9 mouse cellular contexts compared by ENCODE assay signal in the genomic region with DNA sequence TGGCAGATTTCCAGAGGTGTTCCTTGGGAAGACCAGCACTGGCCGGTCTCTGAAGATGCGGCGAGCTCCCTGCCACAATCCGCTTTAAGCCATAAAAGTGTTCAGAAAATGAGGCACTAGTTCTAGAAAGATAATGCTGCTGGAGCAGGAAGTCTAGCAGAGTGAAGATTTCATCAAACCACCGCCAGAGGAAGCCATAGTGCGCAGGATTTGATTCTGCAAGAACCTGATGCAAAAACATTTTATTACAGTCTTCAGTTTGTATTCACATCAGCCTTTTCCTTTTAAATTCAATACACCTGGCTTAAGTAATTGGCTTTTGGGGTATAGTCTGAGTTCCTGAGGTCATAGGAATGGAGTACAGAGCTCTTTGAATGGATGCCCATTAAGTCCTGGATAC. TPM values are rescaled to one million over a fixed set of nuclear protein-coding genes. Genes with fewer than 3 reads are reported as not detected.
DNase-seq lines count a peak whose midpoint lies in the region; ATAC-seq and TF ChIP-seq lines count a peak whose summit lies in the region.
"Had no signal": no experiment of that assay in that cellular context is flagged by ENCODE, and none has a peak within 500 bp of the region (broad histone marks: within the 10 kb centered on the region; RNA-seq: fewer than 3 reads in every experiment).

No protein-coding gene starts in this region.

- 0 out of 2 replicates have a peak overlapping the region, but pooled peaks have one; percentile 83 for H3K27ac ChIP-seq in bone marrow macrophage, adult 2 months (ENCODE audit: insufficient read depth, low read depth, low read length)
- no peak overlapping the region for H3K27ac ChIP-seq in hindbrain, embryonic 15.5 days (replicated peaks)
- H3K27ac ChIP-seq in midbrain, embryonic 15.5 days: 0 out of 2 replicates have a peak overlapping the region, but pooled peaks have one; percentile 90

- peak overlapping the region; percentile 79 for H3K4me2 ChIP-seq in hindbrain, embryonic 15.5 days
- H3K4me2 ChIP-seq in midbrain, embryonic 15.5 days: peak overlapping the region; percentile 83

- peaks cover 8% of the 10 kb centered on the region for H3K4me1 ChIP-seq in bone marrow macrophage, adult 2 months (ENCODE audit: control insufficient read depth, insufficient read depth, low read length)
- peaks cover 56% of the 10 kb centered on the region for H3K4me1 ChIP-seq in hindbrain, embryonic 15.5 days (replicated peaks)
- H3K4me1 ChIP-seq in midbrain, embryonic 15.5 days: peaks cover 43% of the 10 kb centered on the region

- peak; percentile 64 for DNase-seq in heart, adult 11 months
- DNase-seq in heart, postnatal 36 days: no peak
- no peak for DNase-seq in spleen, postnatal 10 days (ENCODE audit: low spot score in 2 of 2)
- no peak for DNase-seq in spleen, adult 18-20 months
- DNase-seq in gastrocnemius, adult 18-20 months (ENCODE audit: low spot score): no peak

- no peak for TF ChIP-seq POLR2A in bone marrow macrophage, adult 2 months (IDR thresholded peaks at IDR 0.05; ENCODE audit: borderline replicate concordance, low read depth, low read length)

- no peaks in the 10 kb centered on the region for H3K9me3 ChIP-seq in hindbrain, embryonic 15.5 days
- H3K9me3 ChIP-seq in midbrain, embryonic 15.5 days: no peaks in the 10 kb centered on the region

- no peak overlapping the region for H3K9ac ChIP-seq in hindbrain, embryonic 15.5 days
- peak overlapping the region; percentile 86; the same call in 1 of the 2 replicates for H3K9ac ChIP-seq in midbrain, embryonic 15.5 days

- H3K4me3 ChIP-seq in bone marrow macrophage, adult 2 months (ENCODE audit: insufficient read depth, low read length): peak overlapping the region; percentile 80
- peak overlapping the region; percentile 95 for H3K4me3 ChIP-seq in hindbrain, embryonic 15.5 days
- peak overlapping the region; percentile 85 for H3K4me3 ChIP-seq in midbrain, embryonic 15.5 days

- peaks cover 15% of the 10 kb centered on the region for H3K36me3 ChIP-seq in hindbrain, embryonic 15.5 days
- 0 out of 2 replicates have a peak, but pooled peaks cover 8% of the 10 kb centered on the region for H3K36me3 ChIP-seq in midbrain, embryonic 15.5 days (replicated peaks)

- intact Hi-C loops in heart, postnatal 36 days (cut with DNase I): loop anchor here (10.0 kb wide), 1 partner anchor 513 kb away; a partner anchor contains a TSS

- H3K27me3 ChIP-seq in hindbrain, embryonic 15.5 days: no peaks in the 10 kb centered on the region
- no peaks in the 10 kb centered on the region for H3K27me3 ChIP-seq in midbrain, embryonic 15.5 days (replicated peaks)

- WGBS in hindbrain, embryonic 15.5 days: 76% methylated on average over 6 of the region's 6 CpGs
- 72% methylated on average over 6 of the region's 6 CpGs for WGBS in midbrain, embryonic 15.5 days

- no peak for ATAC-seq in hindbrain, embryonic 15.5 days (ENCODE audit: low FRiP score, low read depth)
- ATAC-seq in midbrain, embryonic 15.5 days (replicated peaks): no peak

- TF ChIP-seq CTCF in bone marrow macrophage, adult 2 months (IDR thresholded peaks at IDR 0.05; ENCODE audit: low read depth, low read length): no peak

RNA-seq across cellular contexts. Expression of a gene that starts 1.0 kb away (rescaled TPM):
- 10 to 100 TPM; 44.9 to 46.1 TPM for total RNA-seq in heart, postnatal 36 days (2021)
- 59.5 and 69.7 TPM in 2 replicates for polyA plus RNA-seq in bone marrow macrophage, adult 2 months (2012; ENCODE audit: insufficient read depth, insufficient read length, missing spikeins)
- polyA plus RNA-seq in hindbrain, embryonic 15.5 days (2015; fragmentation: Nextera tagmentation; extraction: Ambion mirVana): 111 and 117 TPM in 2 replicates
- polyA plus RNA-seq in midbrain, embryonic 15.5 days (2015; fragmentation: Nextera tagmentation; extraction: Ambion mirVana): 118 and 127 TPM in 2 replicates
- 10 to 100 TPM; 34.6 to 35.0 TPM for total RNA-seq in gastrocnemius, adult 18-20 months (2021)

RNA-seq across cellular contexts. Expression of a gene that starts 4.6 kb away (rescaled TPM):
- 10 to 100 TPM in 1 of 2 experiments, 1 to 10 TPM in 1; 7.9 to 11.8 TPM for total RNA-seq in heart, postnatal 36 days (2021)
- 6.2 and 12.2 TPM in 2 replicates for polyA plus RNA-seq in bone marrow macrophage, adult 2 months (2012; ENCODE audit: insufficient read depth, insufficient read length, missing spikeins)
- polyA plus RNA-seq in hindbrain, embryonic 15.5 days (2015; fragmentation: Nextera tagmentation; extraction: Ambion mirVana): 15.6 and 15.9 TPM in 2 replicates
- polyA plus RNA-seq in midbrain, embryonic 15.5 days (2015; fragmentation: Nextera tagmentation; extraction: Ambion mirVana): 18.4 and 18.6 TPM in 2 replicates
- 10 to 100 TPM; 14.0 to 15.5 TPM for total RNA-seq in gastrocnemius, adult 18-20 months (2021)

RNA-seq across cellular contexts. Expression of a gene that starts 11.3 kb away (rescaled TPM):
- total RNA-seq in heart, postnatal 36 days (2021): under 1 TPM; 0.11 TPM
- polyA plus RNA-seq in bone marrow macrophage, adult 2 months (2012; ENCODE audit: insufficient read depth, insufficient read length, missing spikeins): not detected in 2 replicates
- 0.07 and 0.09 TPM in 2 replicates for polyA plus RNA-seq in hindbrain, embryonic 15.5 days (2015; fragmentation: Nextera tagmentation; extraction: Ambion mirVana)
- polyA plus RNA-seq in midbrain, embryonic 15.5 days (2015; fragmentation: Nextera tagmentation; extraction: Ambion mirVana): 0.08 TPM in 1 of 2 replicates, not detected in the other
- not detected for total RNA-seq in gastrocnemius, adult 18-20 months (2021)
- total RNA-seq: hematopoietic stem cell, adult 5-6 weeks had no signal
